Mouse (Mus musculus) heart, postnatal 0 days (tissue): Measurements from ENCODE around the gene Tmprss12. TPM values are rescaled to one million over a fixed set of nuclear protein-coding genes. Genes with fewer than 3 reads are reported as not detected.

ENCODE experiments used
- ATAC-seq: fragments of 200-750 bp; cut with Nextera tagmentation; 2 replicates; pipeline ENCODE4 v1.8.0; 2017; ENCODE audit warnings: low read depth, moderate number of reproducible peaks, moderate library complexity; ENCODE audit not compliant: insufficient read depth
- DNase-seq: peaks from one replicate; pipeline ENCODE4 v3.0.0-alpha.2; 2016; ENCODE audit warnings: low spot score
- H3K27ac ChIP-seq: fragments of 300-500 bp; sonication (generic); 2 replicates; pipeline ENCODE4 v1.5.1; 2014; ENCODE audit warnings: low read depth, mild to moderate bottlenecking
- H3K27me3 ChIP-seq: fragments of 300-500 bp; sonication (generic); 2 replicates; pipeline ENCODE4 v1.6.1; 2014; ENCODE audit warnings: low read length, mixed read lengths; ENCODE audit not compliant: control insufficient read depth, insufficient read depth
- H3K36me3 ChIP-seq: fragments of 300-500 bp; sonication (generic); replicated peaks from 2 replicates; pipeline ENCODE4 v1.6.1; 2014; ENCODE audit warnings: low read length, mixed read lengths; ENCODE audit not compliant: control insufficient read depth, insufficient read depth
- H3K4me1 ChIP-seq: fragments of 300-500 bp; sonication (generic); 2 replicates; pipeline ENCODE4 v1.6.1; 2014; ENCODE audit warnings: antibody characterized with exemption; ENCODE audit not compliant: control insufficient read depth, insufficient read depth
- H3K4me2 ChIP-seq: fragments of 300-500 bp; sonication (generic); 2 replicates; pipeline ENCODE4 v1.6.1; 2014; ENCODE audit warnings: low read depth, mild to moderate bottlenecking, low read length, moderate library complexity
- H3K4me3 ChIP-seq: fragments of 300-500 bp; sonication (generic); 2 replicates; pipeline ENCODE4 v1.5.1; 2014; ENCODE audit warnings: low read depth, low read length
- H3K9ac ChIP-seq: fragments of 300-500 bp; sonication (generic); replicated peaks from 2 replicates; pipeline ENCODE4 v1.6.1; 2014; ENCODE audit warnings: low read depth, low read length, mixed read lengths
- H3K9me3 ChIP-seq: fragments of 300-500 bp; sonication (generic); replicated peaks from 2 replicates; pipeline ENCODE4 v1.6.1; 2016; ENCODE audit warnings: low read length; ENCODE audit not compliant: control insufficient read depth
- CTCF ChIP-seq: IDR thresholded peaks from 2 replicates; pipeline ENCODE4 v1.5.1; 2016; ENCODE audit warnings: antibody characterized with exemption, control low read depth, low read depth
- EP300 ChIP-seq: IDR thresholded peaks from 2 replicates; pipeline ENCODE4 v1.6.1; 2016; ENCODE audit warnings: antibody characterized with exemption, low read depth
- WGBS: fragments of 180-500 bp; shearing (Covaris S2); extraction: QIAGEN DNeasy Blood & Tissue Kit; methylation state at CpG from one replicate; pipeline ENCODE4 v1.1.7; 2014; 5-methylcytosine and 5-hydroxymethylcytosine counted together
- polyA plus RNA-seq: library from polyadenylated mRNA; unstranded; fragments of >200 nt; fragmentation: Nextera tagmentation; extraction: Ambion mirVana; gene quantifications from 2 replicates; pipeline ENCODE4 v1.2.1, GENCODE M21; 2015
- total RNA-seq: library from RNA; depleted of rRNA; stranded (reverse); fragments of >200 nt; gene quantifications from 2 replicates; pipeline ENCODE4 v1.2.3, GENCODE M21; 2014; ENCODE audit warnings: low replicate concordance

Tmprss12 gene
- total and polyA plus RNA-seq, 2 experiments from 2014 or later = not detected

DNA sequence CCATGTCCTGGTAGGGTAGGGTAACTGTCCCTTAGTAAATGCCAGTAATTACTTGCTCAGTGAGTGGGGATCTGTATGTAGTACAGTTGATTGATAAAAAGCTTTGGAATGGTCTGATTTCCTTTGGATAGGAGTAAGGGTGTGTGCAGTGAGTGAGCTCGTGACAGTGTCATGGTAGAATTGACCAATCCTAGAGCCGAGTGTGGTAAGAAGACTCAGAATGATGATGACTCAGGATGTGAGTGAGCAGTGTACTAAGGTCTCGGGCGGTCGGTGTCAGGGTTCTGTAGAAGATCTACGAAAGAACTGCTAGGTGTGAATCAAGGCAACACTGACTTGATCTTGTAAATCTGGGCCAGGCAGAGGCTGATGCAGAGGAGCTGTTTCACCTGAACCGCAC, 34.7 kb upstream of the Tmprss12 start:
- Histone ChIP-seq H3K4me1 (no peaks in the 10 kb centered on the region), H3K9ac (no peak overlapping the region), H3K36me3 (peaks cover 88% of the 10 kb centered on the region), H3K4me2 (no peak overlapping the region), H3K27me3 (no peaks in the 10 kb centered on the region), H3K4me3 (no peak overlapping the region), H3K9me3 (no peaks in the 10 kb centered on the region), H3K27ac (no peak overlapping the region)
- DNase-seq (no peak), ATAC-seq (no peak)
- TF ChIP-seq CTCF (no peak), EP300 (no peak)
- WGBS = 96% methylated on average over 7 of the region's 7 CpGs

DNA sequence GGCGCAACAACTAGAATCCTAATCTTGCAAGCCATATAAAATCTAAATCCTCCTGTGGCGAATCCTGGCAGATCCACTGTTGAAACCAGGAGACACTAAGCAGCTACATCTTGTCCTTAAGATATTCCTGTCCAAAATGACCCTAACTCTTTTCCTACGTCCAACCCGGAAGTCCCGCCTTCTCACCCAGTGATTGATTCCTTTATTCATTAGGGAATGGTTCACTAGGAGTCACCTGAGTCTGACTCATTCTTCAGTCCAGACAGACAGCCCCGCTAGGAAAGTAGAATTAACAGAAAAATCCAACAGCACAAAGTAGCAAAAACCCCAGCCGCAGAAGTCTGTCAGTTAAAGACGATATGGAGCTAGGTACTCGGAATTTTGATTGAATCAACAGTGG, 33.3 kb upstream of the Tmprss12 start:
- ATAC-seq (no peak), DNase-seq (no peak)
- no peak overlapping the region for H3K9ac ChIP-seq
- H3K27ac ChIP-seq = no peak overlapping the region
- H3K4me3 ChIP-seq = no peak overlapping the region
- H3K4me1 ChIP-seq = no peaks in the 10 kb centered on the region
- peaks cover 92% of the 10 kb centered on the region for H3K36me3 ChIP-seq
- no peak overlapping the region for H3K4me2 ChIP-seq
- no peak for TF ChIP-seq CTCF
- TF ChIP-seq EP300 = no peak
- H3K27me3 ChIP-seq = no peaks in the 10 kb centered on the region
- H3K9me3 ChIP-seq = no peaks in the 10 kb centered on the region
- WGBS = 93% methylated on average over 9 of the region's 9 CpGs

DNA sequence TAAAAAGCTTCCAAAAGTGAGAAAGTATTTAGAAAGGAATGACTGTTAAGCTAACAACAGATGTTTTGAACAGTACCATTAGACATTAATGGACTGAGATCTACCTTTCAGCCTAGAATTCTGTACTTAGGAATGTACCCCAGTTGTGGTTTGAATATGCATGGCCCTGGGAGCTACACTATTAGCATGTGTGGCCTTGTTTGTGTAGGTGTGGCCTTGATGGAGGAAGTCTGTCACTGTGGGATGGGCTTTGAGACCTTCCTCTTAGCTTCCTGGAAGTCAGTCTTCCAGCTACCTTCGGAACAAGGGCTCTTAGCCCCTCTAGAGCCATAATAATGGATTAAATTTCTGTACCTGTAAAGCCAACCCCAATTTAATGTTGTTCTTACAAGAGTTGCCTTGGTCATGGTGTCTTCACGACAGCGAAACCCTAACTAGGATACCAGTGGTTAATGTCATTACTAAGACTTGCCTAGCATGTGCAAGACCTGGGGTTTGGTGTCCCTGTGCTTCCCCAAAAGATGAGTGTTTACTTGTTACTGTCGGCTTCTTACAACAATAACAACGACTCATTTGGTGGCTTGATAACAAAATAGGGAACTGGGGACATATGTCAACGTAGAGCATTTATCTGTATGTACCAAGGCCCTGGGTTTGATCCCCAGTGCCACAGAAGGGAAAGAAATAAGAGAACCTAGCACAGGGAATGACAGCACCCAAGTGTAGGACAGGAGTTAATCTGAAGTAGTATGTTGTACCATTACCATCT, 31.8 kb upstream of the Tmprss12 start:
- no peak overlapping the region for H3K9ac ChIP-seq
- 90% methylated on average over 6 of the region's 6 CpGs for WGBS
- H3K4me3 ChIP-seq = no peak overlapping the region
- H3K4me1 ChIP-seq = no peaks in the 10 kb centered on the region
- TF ChIP-seq EP300 (no peak), CTCF (no peak)
- H3K9me3 ChIP-seq = no peaks in the 10 kb centered on the region
- ATAC-seq (no peak), DNase-seq (no peak)
- no peaks in the 10 kb centered on the region for H3K27me3 ChIP-seq
- H3K36me3 ChIP-seq = peaks cover 93% of the 10 kb centered on the region
- H3K4me2 ChIP-seq = no peak overlapping the region
- no peak overlapping the region for H3K27ac ChIP-seq

DNA sequence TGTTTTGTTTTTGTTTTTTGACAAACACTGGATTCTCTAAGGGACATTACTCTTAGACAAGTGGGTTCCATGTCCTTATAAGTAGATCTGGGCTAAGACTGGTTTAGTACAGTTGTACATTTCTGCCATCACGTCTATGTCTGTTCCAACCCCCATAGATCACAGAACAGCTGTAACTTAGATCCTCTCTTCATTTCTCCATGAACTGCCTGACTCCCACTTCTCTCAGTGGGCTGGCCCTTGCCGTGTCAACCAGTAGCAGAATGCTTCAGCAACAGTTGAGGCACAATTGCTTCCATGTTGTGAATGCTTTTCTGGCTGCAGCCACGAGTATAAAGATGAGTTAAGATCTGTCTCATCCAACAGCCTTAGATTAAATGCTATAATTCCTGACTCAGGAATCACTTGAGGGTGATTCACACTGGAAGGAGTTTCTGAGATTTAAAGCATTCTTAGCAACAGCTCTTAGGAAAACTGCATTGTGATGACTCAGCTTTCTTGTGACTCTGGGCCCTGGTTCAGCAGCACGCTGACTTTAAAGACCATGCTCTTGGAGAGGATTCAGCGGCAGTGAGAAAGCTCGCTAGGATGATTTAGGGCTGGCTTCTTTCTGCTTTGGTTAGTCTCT, 29.4 kb upstream of the Tmprss12 start:
- Histone ChIP-seq H3K4me1 (no peaks in the 10 kb centered on the region), H3K27me3 (no peaks in the 10 kb centered on the region), H3K9ac (no peak overlapping the region), H3K9me3 (no peaks in the 10 kb centered on the region), H3K36me3 (peaks cover 97% of the 10 kb centered on the region), H3K27ac (no peak overlapping the region), H3K4me2 (no peak overlapping the region), H3K4me3 (no peak overlapping the region)
- TF ChIP-seq CTCF = no peak
- DNase-seq (no peak), ATAC-seq (no peak)
- WGBS = 89% methylated on average over 6 of the region's 6 CpGs

DNA sequence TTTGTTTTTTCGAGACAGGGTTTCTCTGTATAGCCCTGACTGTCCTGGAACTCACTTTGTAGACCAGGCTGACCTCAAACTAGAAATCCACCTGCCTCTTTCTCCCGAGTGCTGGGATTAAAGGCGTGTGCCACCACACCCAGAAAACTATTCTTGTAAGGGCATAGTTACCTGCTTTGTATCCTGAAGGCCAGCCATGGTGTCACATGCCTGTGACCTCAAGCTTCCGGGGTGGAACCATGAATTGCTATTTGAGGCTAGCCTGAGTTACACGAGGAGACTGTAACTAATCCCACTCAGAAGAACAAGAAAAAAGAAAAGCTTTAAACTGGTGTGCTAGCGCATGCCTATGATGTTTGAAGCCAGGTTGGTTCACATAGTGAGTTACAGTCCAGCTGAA, 24.3 kb upstream of the Tmprss12 start:
- DNase-seq (no peak), ATAC-seq (no peak)
- H3K27me3 ChIP-seq = no peaks in the 10 kb centered on the region
- H3K9me3 ChIP-seq = no peaks in the 10 kb centered on the region
- H3K4me1 ChIP-seq = no peaks in the 10 kb centered on the region
- no peak overlapping the region for H3K27ac ChIP-seq
- 82% methylated on average over 6 of the region's 6 CpGs for WGBS
- H3K4me3 ChIP-seq = no peak overlapping the region
- no peak overlapping the region for H3K4me2 ChIP-seq
- no peak for TF ChIP-seq EP300
- TF ChIP-seq CTCF = no peak
- H3K9ac ChIP-seq = no peak overlapping the region
- peaks cover 82% of the 10 kb centered on the region for H3K36me3 ChIP-seq
